Mouse (Mus musculus) embryonic facial prominence, embryonic 10.5 days (tissue): Measurements from ENCODE around the gene Olfr904. TPM values are rescaled to one million over a fixed set of nuclear protein-coding genes. Genes with fewer than 3 reads are reported as not detected.
A peak's percentile ranks its signal among the peaks of the same experiment; 100 is the strongest.
"Not testable (repeated sequence)": the region's sequence is repeated elsewhere in the genome, so short reads cannot be mapped to it uniquely, and the experiment has no call there.

ENCODE experiments used
- DNase-seq: peaks from one replicate; pipeline ENCODE4 v3.0.0-alpha.2; 2017; ENCODE audit warnings: low spot score
- H3K27ac ChIP-seq: fragments of 300-500 bp; sonication (generic); replicated peaks from 2 replicates; pipeline ENCODE4 v1.5.1; 2016; ENCODE audit warnings: mild to moderate bottlenecking
- H3K27me3 ChIP-seq: fragments of 300-500 bp; sonication (generic); replicated peaks from 2 replicates; pipeline ENCODE4 v1.6.1; 2016; ENCODE audit warnings: low read depth, mild to moderate bottlenecking; ENCODE audit not compliant: poor library complexity, severe bottlenecking
- H3K36me3 ChIP-seq: fragments of 300-500 bp; sonication (generic); replicated peaks from 2 replicates; pipeline ENCODE4 v1.6.1; 2016; ENCODE audit warnings: mild to moderate bottlenecking, moderate library complexity
- H3K4me1 ChIP-seq: fragments of 300-500 bp; sonication (generic); 2 replicates; pipeline ENCODE4 v1.6.1; 2016
- H3K4me3 ChIP-seq: fragments of 300-500 bp; sonication (generic); 2 replicates; pipeline ENCODE4 v1.5.1; 2016; ENCODE audit warnings: mild to moderate bottlenecking, moderate library complexity
- H3K9me3 ChIP-seq: fragments of 300-500 bp; sonication (generic); 2 replicates; pipeline ENCODE4 v1.6.1; 2016; ENCODE audit warnings: mild to moderate bottlenecking
- WGBS: fragments of 180-500 bp; shearing (Covaris S2); methylation state at CpG from one replicate; pipeline ENCODE4 v1.1.7; 2016; 5-methylcytosine and 5-hydroxymethylcytosine counted together
- polyA plus RNA-seq: library from polyadenylated mRNA; unstranded; fragments of >200 nt; fragmentation: Nextera tagmentation; extraction: Ambion mirVana; gene quantifications from 2 replicates; pipeline ENCODE4 v1.2.1, GENCODE M21; 2016

Olfr904 gene
- not detected in 2 replicates for polyA plus RNA-seq

DNA sequence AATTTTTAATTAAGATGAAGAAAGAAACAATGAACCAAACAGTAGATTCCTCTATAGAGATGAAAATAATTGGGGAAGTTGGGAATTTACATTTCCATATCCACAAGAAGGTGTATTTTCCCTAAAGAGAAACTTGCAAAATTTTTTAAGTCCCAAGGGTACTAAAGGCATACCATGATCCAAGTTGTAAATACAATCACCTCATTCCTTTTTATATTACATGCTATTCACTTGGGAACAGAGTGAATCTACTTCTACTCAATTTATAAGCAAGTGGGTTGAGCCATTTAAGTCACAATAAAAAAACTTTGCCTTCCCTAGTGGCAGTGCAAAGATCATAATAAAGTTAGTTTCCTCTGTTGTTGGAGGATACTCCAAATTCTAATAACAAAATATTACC is at the start of gene Olfr904:
TSS of gene Olfr904 (plus strand) at position 301 of the 400 bp plus-strand sequence.
- no peak for DNase-seq
- Histone ChIP-seq H3K27ac (no peak within 1 kb of the TSS), H3K36me3 (no peaks in the 10 kb centered on the region), H3K4me3 (no peak within 1 kb of the TSS), H3K9me3 (no peaks in the 10 kb centered on the region), H3K4me1 (no peaks in the 10 kb centered on the region), H3K27me3 (no peaks in the 10 kb centered on the region)

DNA sequence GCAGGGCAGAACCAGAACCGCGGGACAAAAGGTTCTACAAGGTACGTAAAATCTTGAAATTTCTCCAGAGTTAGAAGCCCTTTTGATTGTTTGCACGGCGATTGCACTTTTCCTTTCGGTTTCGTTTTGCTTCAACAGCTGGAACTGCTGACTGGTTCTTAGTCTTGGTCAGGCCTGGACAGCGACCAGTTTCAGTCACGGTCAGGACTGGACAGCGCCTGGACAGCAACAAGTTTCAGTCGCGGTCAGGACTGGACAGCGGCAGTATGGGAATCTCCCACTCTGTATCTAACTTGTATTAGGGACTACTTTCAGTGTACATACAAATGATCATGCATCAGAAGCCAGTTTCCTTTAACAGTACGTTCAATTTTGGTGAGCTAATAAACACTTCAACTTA is 49.4 kb upstream of the Olfr904 start:
- not testable (repeated sequence) for H3K36me3 ChIP-seq, H3K27ac ChIP-seq, H3K9me3 ChIP-seq, H3K4me3 ChIP-seq, H3K27me3 ChIP-seq, H3K4me1 ChIP-seq
- WGBS = 93% methylated on average over 14 of the region's 14 CpGs
- peak; percentile 54 for DNase-seq

DNA sequence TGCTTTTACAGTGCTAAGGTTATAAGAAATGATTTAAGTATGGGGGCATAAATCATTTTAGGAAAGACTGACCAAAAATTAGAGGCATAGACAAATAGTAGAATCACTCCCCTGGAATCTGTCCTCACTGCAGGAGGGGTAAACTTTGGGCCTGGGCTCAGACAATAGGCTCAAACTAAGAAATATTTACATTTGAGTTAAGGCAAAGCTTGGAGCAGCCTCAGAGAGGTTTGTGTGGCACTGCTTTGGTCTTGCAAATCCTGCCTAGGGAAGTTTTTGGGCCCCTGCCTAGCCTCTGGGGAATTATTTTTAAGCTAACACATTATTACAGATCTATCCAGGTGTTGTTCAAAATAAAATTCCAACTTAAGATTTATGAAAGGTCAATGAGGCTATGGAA is 39.1 kb upstream of the Olfr904 start:
- no peak for DNase-seq
- Histone ChIP-seq H3K9me3 (no peaks in the 10 kb centered on the region), H3K4me3 (no peak overlapping the region), H3K36me3 (no peaks in the 10 kb centered on the region), H3K27me3 (no peaks in the 10 kb centered on the region), H3K27ac (no peak overlapping the region), H3K4me1 (no peaks in the 10 kb centered on the region)

DNA sequence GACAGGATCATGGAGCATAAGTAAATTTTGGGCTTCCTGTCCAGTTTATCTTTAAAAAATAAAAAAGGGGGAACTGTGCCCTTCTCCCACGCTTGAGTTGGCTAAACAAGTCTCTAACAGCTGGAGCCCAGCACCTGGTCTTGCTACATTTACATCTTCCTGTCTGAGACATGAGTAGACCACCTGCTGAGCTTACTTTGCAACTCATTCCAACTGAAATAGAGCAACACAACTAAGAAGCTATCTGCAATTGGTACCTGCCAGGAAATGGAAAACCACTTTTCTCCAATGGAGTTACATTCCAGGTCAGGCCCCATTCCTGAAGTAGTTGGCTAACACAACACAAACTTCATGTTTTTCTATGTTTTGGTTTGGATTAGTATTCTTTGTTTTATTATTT is 35.9 kb upstream of the Olfr904 start:
- Histone ChIP-seq H3K9me3 (no peaks in the 10 kb centered on the region), H3K4me3 (no peak overlapping the region), H3K27me3 (no peaks in the 10 kb centered on the region), H3K36me3 (no peaks in the 10 kb centered on the region), H3K4me1 (no peaks in the 10 kb centered on the region), H3K27ac (no peak overlapping the region)
- no peak for DNase-seq
- WGBS = 56% methylated on average over 1 of the region's 1 CpGs

DNA sequence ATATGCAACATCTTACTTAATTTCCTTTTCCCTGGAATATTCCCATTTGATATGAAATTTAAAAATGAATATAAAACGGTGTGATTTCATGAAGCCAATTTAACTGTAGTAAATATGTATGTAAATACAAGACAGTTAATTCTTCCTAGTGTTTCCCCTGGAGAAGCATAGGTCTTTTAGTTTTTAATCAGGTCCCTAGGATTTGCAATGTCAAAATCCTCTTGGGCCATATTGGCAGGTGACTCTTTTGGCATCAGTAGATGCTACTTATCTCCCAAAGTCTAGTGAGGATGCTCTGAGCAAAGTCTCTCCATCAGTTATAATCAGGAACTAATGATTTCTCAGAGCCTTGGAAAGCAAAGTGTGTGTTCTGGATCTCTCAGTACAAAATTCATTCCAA is 33.8 kb upstream of the Olfr904 start, which contains the start of gene Olfr901:
TSS of gene Olfr901 (plus strand) at position 301 of the 400 bp plus-strand sequence.
- H3K27me3 ChIP-seq = no peaks in the 10 kb centered on the region
- no peaks in the 10 kb centered on the region for H3K36me3 ChIP-seq
- no peaks in the 10 kb centered on the region for H3K4me1 ChIP-seq
- H3K27ac ChIP-seq = no peak within 1 kb of the TSS
- no peak within 1 kb of the TSS for H3K4me3 ChIP-seq
- H3K9me3 ChIP-seq = no peaks in the 10 kb centered on the region
- DNase-seq = no peak
- WGBS = 86% methylated on average over 1 of the region's 1 CpGs

DNA sequence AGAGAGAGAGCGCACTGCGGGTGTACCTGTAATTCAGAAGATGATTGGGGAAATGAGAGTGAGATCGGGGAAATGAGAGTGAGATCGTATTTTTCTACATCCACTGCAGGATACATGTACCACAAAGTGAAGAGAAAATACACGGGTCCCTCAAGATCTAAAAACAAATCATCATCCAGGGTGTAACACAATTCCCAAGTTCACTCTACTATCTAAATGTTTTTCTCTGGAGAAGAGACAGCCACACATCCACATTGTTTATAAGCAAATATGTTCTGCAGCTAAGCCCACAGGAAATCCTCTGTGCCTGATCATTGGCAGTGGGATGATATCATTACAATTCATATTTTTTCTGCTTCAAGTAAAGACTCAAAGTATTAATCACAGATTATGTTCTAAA is 15.6 kb upstream of the Olfr904 start, which contains the start of gene Olfr902:
TSS of gene Olfr902 (plus strand) at position 301 of the 400 bp plus-strand sequence.
- no peaks in the 10 kb centered on the region for H3K4me1 ChIP-seq
- H3K27ac ChIP-seq = no peak within 1 kb of the TSS
- no peaks in the 10 kb centered on the region for H3K36me3 ChIP-seq
- DNase-seq = no peak
- H3K4me3 ChIP-seq = no peak within 1 kb of the TSS
- 87% methylated on average over 5 of the region's 5 CpGs for WGBS
- no peaks in the 10 kb centered on the region for H3K9me3 ChIP-seq
- no peaks in the 10 kb centered on the region for H3K27me3 ChIP-seq

DNA sequence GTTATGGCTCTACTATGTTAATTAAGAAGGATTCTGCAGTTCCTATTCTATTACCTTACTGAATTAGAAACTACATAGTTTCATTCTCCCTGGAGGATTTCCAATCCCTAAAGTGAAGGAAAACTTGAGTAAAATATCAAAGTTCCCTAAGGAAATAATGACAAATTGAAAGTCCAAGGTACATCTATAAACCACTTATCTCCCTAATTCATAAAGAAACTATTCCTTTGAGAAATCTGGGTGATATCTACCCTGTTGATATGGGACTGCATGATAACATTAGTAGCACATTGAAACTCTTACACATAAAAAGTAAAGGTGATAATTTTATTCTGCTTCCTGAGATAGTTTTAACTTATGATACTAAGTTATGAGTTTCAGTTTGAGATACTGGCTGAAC is 7.9 kb downstream of the Olfr904 start, which contains the start of gene Olfr905:
TSS of gene Olfr905 (plus strand) at position 301 of the 400 bp plus-strand sequence.
- no peak for DNase-seq
- Histone ChIP-seq H3K36me3 (no peaks in the 10 kb centered on the region), H3K4me1 (no peaks in the 10 kb centered on the region)

DNA sequence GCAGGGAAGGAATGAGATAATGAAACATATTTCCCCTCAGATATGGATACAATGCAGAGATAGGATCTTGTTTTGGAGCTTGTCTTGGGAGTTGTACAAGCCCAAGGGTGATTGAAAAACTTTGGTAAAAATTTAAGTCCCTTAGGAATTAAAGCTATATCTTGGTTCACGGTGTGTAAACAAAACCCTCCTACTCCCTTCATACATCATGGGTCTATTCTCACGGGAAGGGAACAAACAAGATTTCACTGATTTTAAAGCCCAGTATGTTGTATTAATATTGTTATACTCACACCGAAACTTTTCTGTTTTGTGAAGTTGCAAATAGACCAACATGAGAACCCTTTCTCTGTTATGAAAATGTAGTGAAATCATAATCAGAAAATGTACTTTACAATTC is 23.8 kb downstream of the Olfr904 start, which contains the start of gene Olfr906:
TSS of gene Olfr906 (plus strand) at position 301 of the 400 bp plus-strand sequence.
- WGBS = 89% methylated on average over 3 of the region's 3 CpGs
- Histone ChIP-seq H3K36me3 (no peaks in the 10 kb centered on the region), H3K4me3 (no peak within 1 kb of the TSS), H3K27me3 (no peaks in the 10 kb centered on the region), H3K27ac (no peak within 1 kb of the TSS), H3K4me1 (no peaks in the 10 kb centered on the region), H3K9me3 (no peaks in the 10 kb centered on the region)
- DNase-seq = no peak

More for the DNA sequence above, 7.9 kb downstream of the Olfr904 start, which contains the start of gene Olfr905:
- Histone ChIP-seq H3K9me3 (no peaks in the 10 kb centered on the region), H3K27ac (no peak within 1 kb of the TSS), H3K4me3 (no peak within 1 kb of the TSS), H3K27me3 (no peaks in the 10 kb centered on the region)

DNA sequence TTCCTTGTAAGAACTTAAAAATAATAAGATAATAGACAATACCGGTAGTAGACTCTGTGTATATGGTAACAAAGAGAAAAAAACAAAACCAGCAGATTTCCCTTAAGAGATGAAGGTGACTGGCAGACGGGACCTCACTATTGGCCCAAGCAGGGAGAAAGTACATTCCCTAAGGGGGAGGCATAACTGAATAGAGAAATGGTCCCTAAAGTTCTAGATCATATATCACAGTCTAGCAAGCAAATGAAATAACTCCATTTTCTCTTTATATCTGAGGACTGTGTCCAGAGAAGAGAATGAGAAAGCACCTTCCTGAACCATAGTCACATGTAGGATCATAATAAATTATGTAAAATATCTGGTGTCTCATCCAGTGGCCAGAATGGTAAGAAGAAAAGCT is 32.6 kb downstream of the Olfr904 start, which contains the start of gene Olfr907:
TSS of gene Olfr907 (plus strand) at position 301 of the 400 bp plus-strand sequence.
- Histone ChIP-seq H3K27ac (no peak within 1 kb of the TSS), H3K27me3 (no peaks in the 10 kb centered on the region), H3K4me1 (no peaks in the 10 kb centered on the region), H3K36me3 (no peaks in the 10 kb centered on the region), H3K9me3 (no peaks in the 10 kb centered on the region), H3K4me3 (no peak within 1 kb of the TSS)
- no peak for DNase-seq
- WGBS = 82% methylated on average over 2 of the region's 2 CpGs

DNA sequence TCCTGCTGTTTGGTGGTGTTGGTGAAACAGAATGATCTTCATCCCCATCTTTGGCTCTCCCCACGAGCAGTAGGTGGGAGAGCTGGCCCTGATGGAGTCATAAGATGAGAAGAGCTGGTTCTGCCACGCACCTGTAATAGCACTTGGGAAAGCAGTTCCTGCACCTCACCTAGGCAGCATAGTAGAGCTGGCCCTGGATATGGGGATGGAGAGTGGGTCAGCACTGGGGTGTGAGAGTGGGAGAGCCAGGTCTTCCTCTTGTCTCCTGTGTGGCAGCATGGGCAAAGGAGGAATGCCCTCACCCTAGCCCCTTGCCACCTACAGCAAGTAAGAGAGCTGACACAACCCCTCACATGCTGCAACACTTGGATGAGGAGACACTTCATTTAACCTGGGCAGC is 49.4 kb downstream of the Olfr904 start:
- no peaks in the 10 kb centered on the region for H3K27me3 ChIP-seq
- no peak overlapping the region for H3K4me3 ChIP-seq
- WGBS = 88% methylated on average over 2 of the region's 2 CpGs
- no peak overlapping the region for H3K27ac ChIP-seq
- no peaks in the 10 kb centered on the region for H3K36me3 ChIP-seq
- no peak for DNase-seq
- H3K4me1 ChIP-seq = no peaks in the 10 kb centered on the region
- H3K9me3 ChIP-seq = no peaks in the 10 kb centered on the region

Other genes starting within 250 kb of the Olfr904 start
- gene Olfr894, start 245.1 kb upstream of the Olfr904 start, polyA plus RNA-seq = not detected in 2 replicates
- gene Olfr143, start 210.4 kb upstream of the Olfr904 start, polyA plus RNA-seq = not detected in 2 replicates
- not detected in 2 replicates for gene Olfr895, start 195.3 kb upstream of the Olfr904 start, polyA plus RNA-seq
- gene Olfr896-ps1, start 172.0 kb upstream of the Olfr904 start, polyA plus RNA-seq = not detected in 2 replicates
- not detected in 2 replicates for gene Olfr25, start 134.1 kb upstream of the Olfr904 start, polyA plus RNA-seq
- gene Olfr898, start 114.7 kb upstream of the Olfr904 start, polyA plus RNA-seq = not detected in 2 replicates
- not detected in 2 replicates for gene Olfr250, start 96.2 kb upstream of the Olfr904 start, polyA plus RNA-seq
- not detected in 2 replicates for gene Olfr251, start 86.1 kb upstream of the Olfr904 start, polyA plus RNA-seq
- gene Olfr147, start 61.4 kb upstream of the Olfr904 start, polyA plus RNA-seq = not detected in 2 replicates
- gene Olfr901, start 33.7 kb upstream of the Olfr904 start, polyA plus RNA-seq = not detected in 2 replicates
- not detected in 2 replicates for gene Olfr902, start 15.5 kb upstream of the Olfr904 start, polyA plus RNA-seq
- not detected in 2 replicates for gene Olfr905, start 8.0 kb downstream of the Olfr904 start, polyA plus RNA-seq
- gene Olfr906, start 23.9 kb downstream of the Olfr904 start, polyA plus RNA-seq = not detected in 2 replicates
- gene Olfr907, start 32.7 kb downstream of the Olfr904 start, polyA plus RNA-seq = not detected in 2 replicates
- gene Olfr911-ps1, start 58.4 kb downstream of the Olfr904 start, polyA plus RNA-seq = not detected in 2 replicates
- gene Olfr910, start 74.7 kb downstream of the Olfr904 start, polyA plus RNA-seq = not detected in 2 replicates
- not detected in 2 replicates for gene Olfr912, start 117.0 kb downstream of the Olfr904 start, polyA plus RNA-seq
- gene Olfr913, start 129.6 kb downstream of the Olfr904 start, polyA plus RNA-seq = not detected in 2 replicates
- gene Olfr914, start 142.0 kb downstream of the Olfr904 start, polyA plus RNA-seq = not detected in 2 replicates
- not detected in 2 replicates for gene Olfr916, start 196.7 kb downstream of the Olfr904 start, polyA plus RNA-seq
- not detected in 2 replicates for gene Olfr917, start 202.7 kb downstream of the Olfr904 start, polyA plus RNA-seq
- not detected in 2 replicates for gene Olfr918, start 211.5 kb downstream of the Olfr904 start, polyA plus RNA-seq
- not detected in 2 replicates for gene Olfr919, start 240.5 kb downstream of the Olfr904 start, polyA plus RNA-seq